In the genomic region with DNA sequence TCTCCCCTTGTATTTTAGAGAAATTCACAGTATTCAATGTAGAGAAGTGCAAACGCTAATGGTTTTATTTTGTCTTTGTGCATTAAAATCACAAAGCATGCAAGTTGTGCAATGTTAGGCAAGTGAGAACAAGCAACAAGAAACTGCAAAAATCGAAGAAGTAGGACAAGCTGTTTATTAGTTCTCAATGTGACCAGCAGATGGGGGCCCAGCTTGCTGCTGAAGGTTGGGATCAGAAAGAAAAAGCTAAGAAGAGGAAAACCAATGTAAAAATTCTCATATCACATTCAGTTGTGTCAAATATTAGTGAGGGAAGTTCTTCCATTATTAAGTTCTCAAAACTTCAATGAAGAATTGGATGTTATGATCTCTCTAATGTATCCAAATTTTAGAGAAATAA, we compare ENCODE assay signal across 11 mouse cellular contexts.
DNase-seq lines count a peak whose midpoint lies in the region; ATAC-seq and TF ChIP-seq lines count a peak whose summit lies in the region.
"Had no signal": no experiment of that assay in that cellular context is flagged by ENCODE, and none has a peak within 500 bp of the region (broad histone marks: within the 10 kb centered on the region; RNA-seq: fewer than 3 reads in every experiment).

No protein-coding gene starts in this region.

- DNase-seq in kidney, adult 9 months: peak; percentile 3
- no peak for DNase-seq in kidney, postnatal 14 days
- DNase-seq in 3T3-L1 (ENCODE audit: low read depth, low spot score): peak; percentile 74
- peak; percentile 12 for DNase-seq in embryonic facial prominence, embryonic 10.5 days (ENCODE audit: low spot score)
- no peak for DNase-seq in thymus, postnatal 14 days
- DNase-seq in testis, postnatal 14 days (ENCODE audit: low spot score): no peak

- H3ac ChIP-seq in C2C12 (ENCODE audit: control insufficient read depth, insufficient read length, low read depth): no peak overlapping the region

- H3K36me3 ChIP-seq in C2C12 (ENCODE audit: control insufficient read depth, insufficient read depth): no peaks in the 10 kb centered on the region
- no peaks in the 10 kb centered on the region for H3K36me3 ChIP-seq in embryonic facial prominence, embryonic 10.5 days (replicated peaks)
- H3K36me3 ChIP-seq in forebrain, embryonic 16.5 days (ENCODE audit: control insufficient read depth, insufficient read depth): no peaks in the 10 kb centered on the region
- H3K36me3 ChIP-seq: heart, embryonic 10.5 days; lung, embryonic 15.5 days; neural tube, embryonic 15.5 days had no signal

- WGBS in embryonic facial prominence, embryonic 10.5 days: 67% methylated on average over 2 of the region's 2 CpGs
- WGBS in forebrain, embryonic 16.5 days: 69% methylated on average over 2 of the region's 2 CpGs

- no peaks in the 10 kb centered on the region for H3K79me2 ChIP-seq in C2C12 (ENCODE audit: control insufficient read depth, insufficient read depth)

- no peak overlapping the region for H3K4me2 ChIP-seq in forebrain, embryonic 16.5 days (ENCODE audit: low read length)
- H3K4me2 ChIP-seq: lung, embryonic 15.5 days; neural tube, embryonic 15.5 days had no signal

- ATAC-seq in forebrain, embryonic 16.5 days: no peak

- TF ChIP-seq CTCF in C2C12 (IDR thresholded peaks at IDR 0.05; ENCODE audit: control insufficient read depth, insufficient read depth, insufficient read length): no peak

- H3K9ac ChIP-seq in forebrain, embryonic 16.5 days (replicated peaks; ENCODE audit: low read depth, low read length): no peak overlapping the region
- H3K9ac ChIP-seq: lung, embryonic 15.5 days; neural tube, embryonic 15.5 days had no signal

- no peaks in the 10 kb centered on the region for H3K27me3 ChIP-seq in C2C12 (ENCODE audit: control insufficient read depth, insufficient read depth, insufficient read length)
- H3K27me3 ChIP-seq in embryonic facial prominence, embryonic 10.5 days (replicated peaks; ENCODE audit: low read depth, poor library complexity, severe bottlenecking): no peaks in the 10 kb centered on the region
- no peaks in the 10 kb centered on the region for H3K27me3 ChIP-seq in forebrain, embryonic 16.5 days (replicated peaks; ENCODE audit: control insufficient read depth, insufficient read depth, low read length)
- H3K27me3 ChIP-seq: lung, embryonic 15.5 days; neural tube, embryonic 15.5 days had no signal

- H3K4me1 ChIP-seq in embryonic facial prominence, embryonic 10.5 days: no peaks in the 10 kb centered on the region
- no peaks in the 10 kb centered on the region for H3K4me1 ChIP-seq in forebrain, embryonic 16.5 days (replicated peaks; ENCODE audit: control insufficient read depth, insufficient read depth, low read length)
- H3K4me1 ChIP-seq: heart, embryonic 10.5 days; lung, embryonic 15.5 days; neural tube, embryonic 15.5 days had no signal

- H3K79me3 ChIP-seq in C2C12 (ENCODE audit: low read depth): no peaks in the 10 kb centered on the region

- H3K9me3 ChIP-seq in embryonic facial prominence, embryonic 10.5 days: no peaks in the 10 kb centered on the region
- no peaks in the 10 kb centered on the region for H3K9me3 ChIP-seq in forebrain, embryonic 16.5 days (ENCODE audit: control insufficient read depth, low read length)
- H3K9me3 ChIP-seq: heart, embryonic 10.5 days; lung, embryonic 15.5 days; neural tube, embryonic 15.5 days had no signal

- no peak overlapping the region for H3K4me3 ChIP-seq in C2C12 (ENCODE audit: insufficient read depth, poor library complexity, severe bottlenecking)
- H3K4me3 ChIP-seq in embryonic facial prominence, embryonic 10.5 days: no peak overlapping the region
- H3K4me3 ChIP-seq in forebrain, embryonic 16.5 days (replicated peaks; ENCODE audit: low read length): no peak overlapping the region
- H3K4me3 ChIP-seq: heart, embryonic 10.5 days; lung, embryonic 15.5 days; neural tube, embryonic 15.5 days had no signal

- H3K27ac ChIP-seq in embryonic facial prominence, embryonic 10.5 days (replicated peaks): no peak overlapping the region
- H3K27ac ChIP-seq in forebrain, embryonic 16.5 days (ENCODE audit: low read length): no peak overlapping the region
- H3K27ac ChIP-seq: heart, embryonic 10.5 days; lung, embryonic 15.5 days; neural tube, embryonic 15.5 days had no signal

TF ChIP-seq in C2C12, 6 proteins besides CTCF, POLR2A, EP300 and RAD21:
- TF ChIP-seq CEBPB (IDR thresholded peaks at IDR 0.05; ENCODE audit: low read depth) (peak; percentile 39), FOSL1 (IDR thresholded peaks at IDR 0.05; ENCODE audit: insufficient read depth, low read length, poor library complexity, severe bottlenecking) (no peak)
TF ChIP-seq in C2C12: peak in this region for 1.

Comparison
In these comparisons a context has a peak if more than half of its experiments do, and no peak if none do; other contexts are left out.
1. DNase-seq: peak in kidney, adult 9 months (single experiment), 3T3-L1 (single experiment) and embryonic facial prominence, embryonic 10.5 days (single experiment); none in kidney, postnatal 14 days (single experiment), thymus, postnatal 14 days (single experiment) and testis, postnatal 14 days (single experiment).